Mouse (Mus musculus) G1E (cell line): ENCODE measurements around the gene Shld1.

ENCODE experiments used
- CTCF ChIP-seq: IDR thresholded peaks from 2 replicates; pipeline ENCODE4 v1.5.1; 2012; ENCODE audit warnings: low read depth, low read length, inconsistent platforms, mixed read lengths
- GATA1 ChIP-seq: IDR thresholded peaks from 2 replicates; pipeline ENCODE4 v1.6.1; 2012; ENCODE audit warnings: borderline replicate concordance, low read length, inconsistent platforms, mixed read lengths
- POLR2AphosphoS5 ChIP-seq: IDR thresholded peaks from 2 replicates; pipeline ENCODE4 v1.6.1; 2012; ENCODE audit warnings: low read depth, low read length, inconsistent platforms; ENCODE audit not compliant: insufficient replicate concordance
- TAL1 ChIP-seq: conservative IDR thresholded peaks from 2 replicates; pipeline ENCODE4 v1.6.1; 2012; ENCODE audit warnings: low read depth, low read length, inconsistent platforms, mixed read lengths

- TF ChIP-seq CTCF = no peak
- no peak for TF ChIP-seq TAL1
- TF ChIP-seq POLR2AphosphoS5 = no peak
- TF ChIP-seq GATA1 = no peak
Measured at GRCm38 (mm10) chr2:132794204-132794586, 107.5 kb downstream of the Shld1 start.
